27 mouse cellular contexts compared by ENCODE assay signal in the genomic region with DNA sequence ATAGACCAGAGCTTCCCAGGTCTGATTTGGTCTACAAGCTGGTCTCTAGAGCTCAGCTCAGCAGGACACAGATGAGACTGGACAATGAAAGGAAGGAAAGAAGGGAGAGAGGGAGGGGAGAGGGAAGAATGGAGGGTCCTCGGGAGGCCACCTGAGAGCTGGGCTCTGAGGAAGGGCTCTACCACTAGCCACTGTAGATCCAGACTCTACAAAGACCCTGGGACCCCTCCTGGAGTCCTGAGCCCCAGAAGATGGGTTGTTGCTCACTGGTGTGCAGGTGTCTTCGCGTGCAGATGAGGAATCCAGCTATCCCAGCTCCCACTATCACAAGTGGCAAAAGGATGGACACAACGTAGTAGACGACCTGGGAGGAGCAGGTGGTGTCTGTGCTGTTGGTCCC. TPM values are rescaled to one million over a fixed set of nuclear protein-coding genes. Genes with fewer than 3 reads are reported as not detected.
"Had no signal": no experiment of that assay in that cellular context is flagged by ENCODE, and none has a peak within 500 bp of the region (broad histone marks: within the 10 kb centered on the region; RNA-seq: fewer than 3 reads in every experiment).

No protein-coding gene starts in this region.

- H3K27me3 ChIP-seq: lung, embryonic 15.5 days; midbrain, embryonic 12.5 days; midbrain, embryonic 15.5 days; neural tube, embryonic 13.5 days had no signal

- ATAC-seq: intestine, postnatal 0 days; midbrain, embryonic 15.5 days had no signal

- H3K4me1 ChIP-seq: midbrain, embryonic 12.5 days; midbrain, embryonic 15.5 days; neural tube, embryonic 13.5 days had no signal

- H3K4me3 ChIP-seq: layer of hippocampus, adult 2 months; left cerebral cortex, adult 2 months; lung, embryonic 15.5 days; midbrain, embryonic 12.5 days; midbrain, embryonic 15.5 days; myocyte; neural tube, embryonic 13.5 days had no signal

- H3K9ac ChIP-seq: lung, embryonic 15.5 days; midbrain, embryonic 12.5 days; midbrain, embryonic 15.5 days; neural tube, embryonic 13.5 days had no signal

- H3K27ac ChIP-seq: kidney, postnatal 0 days; layer of hippocampus, adult 2 months; left cerebral cortex, adult 2 months; lung, embryonic 15.5 days; midbrain, embryonic 12.5 days; midbrain, embryonic 15.5 days; neural tube, embryonic 13.5 days had no signal

- H3K9me3 ChIP-seq: lung, embryonic 15.5 days; midbrain, embryonic 12.5 days; midbrain, embryonic 15.5 days; neural tube, embryonic 13.5 days had no signal

- H3K36me3 ChIP-seq: lung, embryonic 15.5 days; midbrain, embryonic 12.5 days; midbrain, embryonic 15.5 days; neural tube, embryonic 13.5 days had no signal

- H3K4me2 ChIP-seq: lung, embryonic 15.5 days; midbrain, embryonic 12.5 days; midbrain, embryonic 15.5 days; neural tube, embryonic 13.5 days had no signal

- DNase-seq: kidney, adult 2 months; layer of hippocampus, adult 9-11 months; layer of hippocampus, postnatal 36 days; lung, adult 18-20 months; lung, postnatal 10 days; retina, postnatal 1 day; right cerebral cortex, postnatal 25 days; spleen, adult 18-20 months; thymus, adult 18-20 months; thymus, postnatal 4 days had no signal

RNA-seq across cellular contexts. Expression of gene Hes5, which starts 37.8 kb away (rescaled TPM):
- total RNA-seq: megakaryocyte-erythroid progenitor cell, adult 5-6 weeks; monocyte, adult 5-6 weeks had no signal
- polyA plus RNA-seq: kidney, adult 2 months; myocyte had no signal

RNA-seq across cellular contexts. Expression of gene Mmel1, which starts 53.5 kb away (rescaled TPM):
- total RNA-seq: megakaryocyte progenitor cell, adult 5-6 weeks; neutrophil, adult 5-6 weeks had no signal
- polyA plus RNA-seq: intestine, embryonic 14.5 days; kidney, embryonic 14.5 days; kidney, postnatal 0 days; large intestine, adult 2 months; limb, embryonic 11.5 days had no signal
